Mouse (Mus musculus) T-cell, adult 66 days (primary cell): ENCODE measurements around the gene Thnsl1. TPM values are rescaled to one million over a fixed set of nuclear protein-coding genes. Genes with fewer than 3 reads are reported as not detected.

Experiments used
- total RNA-seq, 2 experiments: library from RNA; stranded (reverse); gene quantifications; 3 replicates in 1 of 2; 4 replicates in 1 of 2; pipeline ENCODE4 v1.2.4; 2023

The Thnsl1 gene
- 1 to 10 TPM; 3.1 to 4.2 TPM for total RNA-seq

GRCm38 (mm10) chr2:21204912-21205830, at the start of gene Thnsl1, which contains the start of gene Enkur:
Gene Thnsl1 (plus strand): TSS chr2:21205724.
Gene Enkur (minus strand): TSS chr2:21205365.

Other genes with a start within 250 kb of the Thnsl1 start
- 10 to 100 TPM in 1 of 2 experiments, 1 to 10 TPM in 1; 5.4 to 11.3 TPM for gene Arhgap21, start 236.8 kb upstream of the Thnsl1 start, total RNA-seq
- gene Enkur, start 359 bp upstream of the Thnsl1 start, total RNA-seq: not detected
- gene Gpr158, start 161.8 kb downstream of the Thnsl1 start, total RNA-seq: not detected